Comparison of ENCODE assay signal across 16 mouse cellular contexts in the genomic region with DNA sequence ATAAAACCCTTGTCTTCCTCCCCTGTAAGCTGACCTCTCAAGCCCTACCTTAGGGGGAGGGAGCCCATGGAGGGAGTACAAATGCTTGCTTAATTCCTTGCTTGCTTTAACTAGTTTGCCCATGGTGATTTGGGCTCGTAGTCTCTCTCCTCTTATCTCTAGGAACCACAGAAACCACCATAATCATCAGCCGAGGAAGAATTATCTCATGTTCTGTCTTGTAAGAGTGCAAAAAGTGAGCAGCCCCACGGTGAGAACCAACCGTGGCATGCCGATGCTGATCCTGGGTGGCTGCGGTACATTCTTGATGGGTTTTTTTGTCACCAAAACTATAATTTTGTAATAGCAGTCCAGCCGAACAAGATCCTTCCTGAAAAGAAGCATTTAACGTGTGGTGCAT. TPM values are rescaled to one million over a fixed set of nuclear protein-coding genes. Genes with fewer than 3 reads are reported as not detected.
A peak's percentile ranks its signal among the peaks of the same experiment; 100 is the strongest.
DNase-seq lines count a peak whose midpoint lies in the region; ATAC-seq and TF ChIP-seq lines count a peak whose summit lies in the region.
"Had no signal": no experiment of that assay in that cellular context is flagged by ENCODE, and none has a peak within 500 bp of the region (broad histone marks: within the 10 kb centered on the region; RNA-seq: fewer than 3 reads in every experiment).

No protein-coding gene starts in this region.

- H3K27ac ChIP-seq in liver, embryonic 15.5 days (replicated peaks) = peak overlapping the region; percentile 57; the same call in 1 of the 2 replicates
- H3K27ac ChIP-seq in neural tube, embryonic 15.5 days (replicated peaks) = no peak overlapping the region
- H3K27ac ChIP-seq: embryonic facial prominence, embryonic 12.5 days; forebrain, embryonic 15.5 days; hindbrain, embryonic 10.5 days; hindbrain, embryonic 14.5 days had no signal

- peak overlapping the region; percentile 56; the same call in 1 of the 2 replicates for H3K4me3 ChIP-seq in G1E (ENCODE audit: low read depth, low read length)
- no peak overlapping the region for H3K4me3 ChIP-seq in liver, embryonic 15.5 days (replicated peaks)
- H3K4me3 ChIP-seq in neural tube, embryonic 15.5 days (replicated peaks) = no peak overlapping the region
- H3K4me3 ChIP-seq: embryonic facial prominence, embryonic 12.5 days; forebrain, embryonic 15.5 days; heart, embryonic 12.5 days; hindbrain, embryonic 10.5 days had no signal

- H3K9ac ChIP-seq in liver, embryonic 15.5 days = no peak overlapping the region
- no peak overlapping the region for H3K9ac ChIP-seq in neural tube, embryonic 15.5 days (replicated peaks)
- H3K9ac ChIP-seq: embryonic facial prominence, embryonic 12.5 days; forebrain, embryonic 15.5 days; heart, embryonic 12.5 days; hindbrain, embryonic 14.5 days had no signal

- no peaks in the 10 kb centered on the region for H3K9me3 ChIP-seq in G1E (replicated peaks)
- no peaks in the 10 kb centered on the region for H3K9me3 ChIP-seq in liver, embryonic 15.5 days (replicated peaks)
- no peaks in the 10 kb centered on the region for H3K9me3 ChIP-seq in neural tube, embryonic 15.5 days (replicated peaks)
- H3K9me3 ChIP-seq: embryonic facial prominence, embryonic 12.5 days; forebrain, embryonic 15.5 days; heart, embryonic 12.5 days; hindbrain, embryonic 10.5 days had no signal

- H3K4me2 ChIP-seq in liver, embryonic 15.5 days = peak overlapping the region; percentile 30
- no peak overlapping the region for H3K4me2 ChIP-seq in neural tube, embryonic 15.5 days
- H3K4me2 ChIP-seq: embryonic facial prominence, embryonic 12.5 days; forebrain, embryonic 15.5 days; heart, embryonic 12.5 days; hindbrain, embryonic 14.5 days had no signal

- 29% methylated on average over 8 of the region's 8 CpGs for WGBS in liver, embryonic 15.5 days (ENCODE audit: insufficient replicate concordance)
- 92% methylated on average over 8 of the region's 8 CpGs for WGBS in neural tube, embryonic 15.5 days

- H3K36me3 ChIP-seq in G1E (replicated peaks) = no peaks in the 10 kb centered on the region
- H3K36me3 ChIP-seq in liver, embryonic 15.5 days (replicated peaks) = no peaks in the 10 kb centered on the region
- H3K36me3 ChIP-seq in neural tube, embryonic 15.5 days = no peaks in the 10 kb centered on the region
- H3K36me3 ChIP-seq: embryonic facial prominence, embryonic 12.5 days; forebrain, embryonic 15.5 days; heart, embryonic 12.5 days; hindbrain, embryonic 10.5 days had no signal

- no peak for TF ChIP-seq CTCF in G1E (IDR thresholded peaks at IDR 0.05; ENCODE audit: low read depth, low read length)

- peaks cover 37% of the 10 kb centered on the region for H3K4me1 ChIP-seq in G1E (ENCODE audit: insufficient read depth, low read depth, low read length)
- peaks cover 30% of the 10 kb centered on the region for H3K4me1 ChIP-seq in liver, embryonic 15.5 days (replicated peaks)
- H3K4me1 ChIP-seq in neural tube, embryonic 15.5 days = peaks cover 14% of the 10 kb centered on the region
- H3K4me1 ChIP-seq: embryonic facial prominence, embryonic 12.5 days; heart, embryonic 12.5 days had no signal

- ATAC-seq in G1E (ENCODE audit: extremely low read depth, insufficient number of reproducible peaks, low FRiP score, poor library complexity, severe bottlenecking) = peak; percentile 31
- ATAC-seq in liver, embryonic 15.5 days (ENCODE audit: insufficient read depth) = no peak
- no peak for ATAC-seq in neural tube, embryonic 15.5 days (ENCODE audit: low FRiP score)
- ATAC-seq: forebrain, embryonic 15.5 days had no signal

- no peaks in the 10 kb centered on the region for H3K27me3 ChIP-seq in G1E (ENCODE audit: insufficient read depth, low read length)
- no peaks in the 10 kb centered on the region for H3K27me3 ChIP-seq in liver, embryonic 15.5 days
- H3K27me3 ChIP-seq in neural tube, embryonic 15.5 days (replicated peaks) = no peaks in the 10 kb centered on the region
- H3K27me3 ChIP-seq: embryonic facial prominence, embryonic 12.5 days; forebrain, embryonic 15.5 days; heart, embryonic 12.5 days had no signal

- DNase-seq in G1E (ENCODE audit: low spot score) = peak; percentile 45
- DNase-seq in c-Kit-positive CD71-positive TER-119-negative erythroid progenitor cells, embryonic 14.5 days (ENCODE audit: low read depth) = peak; percentile 27
- DNase-seq in frontal cortex, postnatal 25 days (ENCODE audit: low spot score in 2 of 2) = no peak
- no peak for DNase-seq in spleen, postnatal 14 days (ENCODE audit: low spot score in 2 of 2)
- DNase-seq: adrenal gland, adult 2 months; adrenal gland, postnatal 25 days; cerebellum, adult 8-10 months; cerebellum, postnatal 14 days; gastrocnemius, postnatal 14 days had no signal

RNA-seq across cellular contexts. Expression of gene Bard1, which starts 2.8 kb away (rescaled TPM):
- total RNA-seq in G1E (2014; fragmentation: Nextera tagmentation) = 80.2 and 82.6 TPM in 2 replicates
- 21.0 and 22.6 TPM in 2 replicates for total RNA-seq in G1E (2017)
- 7.2 and 7.9 TPM in 2 replicates for polyA plus RNA-seq in G1E (2012)
- polyA plus RNA-seq in liver, embryonic 15.5 days (2015; fragmentation: Nextera tagmentation; extraction: Ambion mirVana) = 2.0 and 2.5 TPM in 2 replicates
- 0.51 and 1.4 TPM in 2 replicates for polyA plus RNA-seq in neural tube, embryonic 15.5 days (2015; fragmentation: Nextera tagmentation; extraction: Ambion mirVana)

Comparison
In these comparisons a context has a peak if more than half of its experiments do, and no peak if none do; other contexts are left out.
1. DNase-seq: peak in G1E (single experiment) and c-Kit-positive CD71-positive TER-119-negative erythroid progenitor cells, embryonic 14.5 days (single experiment); none in frontal cortex, postnatal 25 days (0 of 2) and spleen, postnatal 14 days (0 of 2).